In the genomic region with DNA sequence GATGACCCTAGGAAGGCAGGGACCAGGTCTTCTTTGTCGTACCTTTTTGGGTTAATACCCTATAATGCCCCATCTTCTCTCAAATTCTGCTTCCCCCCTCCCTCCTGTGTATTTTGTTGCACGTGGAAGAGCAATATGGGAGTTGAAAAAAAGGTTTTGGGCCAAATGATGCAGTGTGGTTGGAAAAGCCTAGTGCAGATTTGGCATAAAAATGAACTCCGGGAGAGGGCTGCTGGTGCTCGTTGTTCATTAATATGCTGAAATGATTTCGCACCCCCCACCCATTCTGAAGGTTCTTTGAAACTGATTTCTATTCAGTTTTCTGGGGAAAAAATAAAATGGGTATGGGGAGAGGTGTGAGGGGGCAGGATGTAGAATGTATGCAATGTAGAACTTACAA, we compare ENCODE assay signal across 16 mouse cellular contexts.
"Had no signal": no experiment of that assay in that cellular context is flagged by ENCODE, and none has a peak within 500 bp of the region (broad histone marks: within the 10 kb centered on the region; RNA-seq: fewer than 3 reads in every experiment).

No protein-coding gene starts in this region.

- H3K4me1 ChIP-seq: stomach, embryonic 15.5 days had no signal

- H3K9ac ChIP-seq: neural tube, embryonic 13.5 days; neural tube, embryonic 15.5 days; stomach, embryonic 15.5 days had no signal

- H3K27ac ChIP-seq: neural tube, embryonic 13.5 days; neural tube, embryonic 15.5 days; stomach, embryonic 15.5 days; stomach, postnatal 0 days had no signal

- H3K27me3 ChIP-seq: neural tube, embryonic 15.5 days; stomach, embryonic 15.5 days had no signal

- H3K4me2 ChIP-seq: neural tube, embryonic 13.5 days; neural tube, embryonic 15.5 days; stomach, embryonic 15.5 days had no signal

- H3K36me3 ChIP-seq: stomach, embryonic 15.5 days had no signal

- H3K9me3 ChIP-seq: neural tube, embryonic 13.5 days; neural tube, embryonic 15.5 days; stomach, embryonic 15.5 days had no signal

- DNase-seq: retina, postnatal 1 day; right cerebral cortex, adult 18-20 months; right cerebral cortex, postnatal 14 days; right cerebral cortex, postnatal 25 days; right cerebral cortex, postnatal 4 days; spleen, adult 18-20 months; thymus, adult 18-20 months; thymus, adult 2 months; thymus, postnatal 14 days; thymus, postnatal 25 days; thymus, postnatal 36 days; thymus, postnatal 4 days had no signal

- H3K4me3 ChIP-seq: neural tube, embryonic 13.5 days; neural tube, embryonic 15.5 days; stomach, embryonic 15.5 days had no signal
